Mouse (Mus musculus) heart, adult 2 months (tissue): Measurements from ENCODE around the gene Foxr1.

Source experiments
- CTCF ChIP-seq: fragments of 200-600 bp; IDR thresholded peaks from 2 replicates; pipeline ENCODE4 v1.8.1; 2022; ENCODE audit warnings: antibody characterized with exemption, mild to moderate bottlenecking, moderate library complexity
- EP300 ChIP-seq: fragments of 200-500 bp; IDR thresholded peaks from 2 replicates; pipeline ENCODE4 v1.6.1; 2011; ENCODE audit warnings: low read depth, low read length, control low read depth; ENCODE audit not compliant: insufficient read depth

DNA sequence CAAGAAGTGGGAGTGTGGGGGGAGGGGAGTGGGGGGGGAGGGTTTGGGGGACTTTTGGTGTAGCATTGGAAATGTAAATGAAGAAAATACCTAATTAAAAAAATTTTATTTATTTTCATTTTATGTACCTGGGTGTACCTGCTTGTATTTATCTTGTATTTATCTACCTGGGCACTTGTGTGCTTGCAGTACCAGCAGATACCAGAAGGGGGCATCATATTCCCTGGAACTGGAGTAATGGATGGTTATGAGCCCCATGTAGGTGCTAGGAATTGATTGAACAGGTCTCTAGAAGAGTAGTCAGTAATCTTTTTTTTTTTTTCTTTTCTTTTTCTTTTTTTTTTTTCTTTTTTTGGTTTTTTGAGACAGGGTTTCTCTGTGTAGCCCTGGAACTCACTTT, 9.5 kb upstream of the Foxr1 start:
- peak; percentile 67 for TF ChIP-seq CTCF
- no peak for TF ChIP-seq EP300
